Mouse (Mus musculus): ENCODE data around the gene Disp2. TPM values are rescaled to one million over a fixed set of nuclear protein-coding genes. Genes with fewer than 3 reads are reported as not detected.
A peak's percentile ranks its signal among the peaks of the same experiment; 100 is the strongest.

Gene Disp2
- polyA plus RNA-seq, 1 experiment from 2014 or later, result 2.1 TPM

DNA sequence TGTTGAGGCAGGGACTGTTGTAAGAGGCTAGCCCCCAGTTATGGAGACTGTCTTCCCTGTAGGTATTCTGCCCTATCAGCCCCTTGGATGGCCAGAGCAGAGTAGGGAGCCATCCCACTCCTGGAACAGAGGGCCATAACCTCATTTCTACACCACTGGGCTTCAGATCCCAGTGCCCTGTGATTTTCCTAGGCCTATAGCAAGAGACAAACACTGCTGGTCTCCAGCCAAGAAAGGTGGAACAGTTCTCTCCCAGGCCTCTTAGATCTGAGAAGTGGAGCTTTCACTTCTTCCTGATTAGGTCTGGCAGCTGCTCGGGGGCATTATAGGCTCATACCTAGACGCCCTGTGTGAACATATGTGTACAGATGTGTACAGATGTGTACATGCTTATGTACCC, 3.2 kb upstream of the Disp2 start:
- no peak overlapping the region for H3K27ac ChIP-seq
- H3K9ac ChIP-seq, result no peak overlapping the region
- no peak for ATAC-seq (replicated peaks; ENCODE audit: low FRiP score)
- no peak overlapping the region for H3K4me3 ChIP-seq (replicated peaks)
- peaks cover 26% of the 10 kb centered on the region for H3K27me3 ChIP-seq
- no peaks in the 10 kb centered on the region for H3K36me3 ChIP-seq
- H3K9me3 ChIP-seq (replicated peaks), result no peaks in the 10 kb centered on the region
- H3K4me1 ChIP-seq, result peaks cover 11% of the 10 kb centered on the region
- WGBS, result 64% methylated on average over 2 of the region's 2 CpGs
- H3K4me2 ChIP-seq, result no peak overlapping the region

DNA sequence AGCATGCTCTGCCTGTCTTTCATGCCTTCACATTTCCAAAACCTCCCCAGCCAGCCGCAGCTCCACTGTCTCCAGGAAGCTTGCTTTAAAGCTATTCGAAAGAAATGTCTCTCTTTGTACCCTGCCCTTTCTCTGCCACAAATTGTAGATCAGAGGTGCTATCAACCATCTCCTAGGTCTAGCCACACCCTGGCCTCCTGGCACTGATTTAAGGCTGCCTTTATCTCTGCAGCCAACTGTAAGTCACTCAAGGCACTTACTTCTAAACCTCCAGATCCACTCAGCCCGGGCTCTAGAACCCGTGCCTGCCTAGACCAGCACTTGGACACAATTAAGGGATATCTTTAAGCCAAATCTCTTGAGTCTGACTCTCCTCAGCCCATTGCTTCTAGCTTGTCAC, 1.1 kb upstream of the Disp2 start:
- Histone ChIP-seq H3K9me3 (replicated peaks) (no peaks in the 10 kb centered on the region), H3K36me3 (no peaks in the 10 kb centered on the region), H3K27me3 (peaks cover 20% of the 10 kb centered on the region), H3K4me2 (no peak overlapping the region), H3K9ac (no peak overlapping the region), H3K27ac (no peak overlapping the region), H3K4me1 (peaks cover 11% of the 10 kb centered on the region), H3K4me3 (replicated peaks) (no peak overlapping the region)
- WGBS, result 72% methylated on average over 4 of the region's 4 CpGs
- ATAC-seq (replicated peaks; ENCODE audit: low FRiP score), result no peak

- Histone ChIP-seq H3K27ac (no peak overlapping the region), H3K9me3 (replicated peaks) (no peaks in the 10 kb centered on the region), H3K36me3 (no peaks in the 10 kb centered on the region), H3K4me3 (replicated peaks) (peak overlapping the region; percentile 43), H3K4me1 (peaks cover 11% of the 10 kb centered on the region), H3K9ac (no peak overlapping the region), H3K27me3 (peaks cover 20% of the 10 kb centered on the region), H3K4me2 (peak overlapping the region; percentile 74)
- ATAC-seq (replicated peaks; ENCODE audit: low FRiP score), result no peak
- WGBS, result 8% methylated on average over 10 of the region's 10 CpGs
Observed at GRCm38 (mm10) chr2:118779065-118779464, 454 bp upstream of the Disp2 start.

DNA sequence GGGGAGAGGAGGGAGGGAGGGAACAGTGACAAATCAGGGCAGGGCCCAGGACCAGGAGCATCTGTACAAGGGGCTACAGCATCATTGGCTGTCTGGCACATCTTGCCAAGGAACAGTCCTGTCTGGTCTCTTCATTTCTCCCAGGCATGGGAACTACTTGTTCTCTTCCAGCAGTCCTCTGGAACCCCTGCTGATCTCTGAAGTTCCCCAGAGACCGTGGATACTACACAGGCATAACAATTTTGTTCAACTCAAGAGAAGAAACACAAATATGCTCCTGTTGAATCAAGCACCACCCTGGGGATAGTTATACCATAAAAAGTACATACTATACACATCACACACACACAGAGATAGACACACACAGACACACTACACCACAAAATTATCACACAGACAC, 1.6 kb downstream of the Disp2 start:
- Histone ChIP-seq H3K9ac (no peak overlapping the region), H3K4me1 (peaks cover 11% of the 10 kb centered on the region), H3K36me3 (no peaks in the 10 kb centered on the region), H3K27ac (no peak overlapping the region), H3K9me3 (replicated peaks) (no peaks in the 10 kb centered on the region), H3K4me3 (replicated peaks) (no peak overlapping the region), H3K27me3 (peaks cover 23% of the 10 kb centered on the region), H3K4me2 (no peak overlapping the region)
- no peak for ATAC-seq (replicated peaks; ENCODE audit: low FRiP score)
- 27% methylated on average over 1 of the region's 1 CpGs for WGBS

DNA sequence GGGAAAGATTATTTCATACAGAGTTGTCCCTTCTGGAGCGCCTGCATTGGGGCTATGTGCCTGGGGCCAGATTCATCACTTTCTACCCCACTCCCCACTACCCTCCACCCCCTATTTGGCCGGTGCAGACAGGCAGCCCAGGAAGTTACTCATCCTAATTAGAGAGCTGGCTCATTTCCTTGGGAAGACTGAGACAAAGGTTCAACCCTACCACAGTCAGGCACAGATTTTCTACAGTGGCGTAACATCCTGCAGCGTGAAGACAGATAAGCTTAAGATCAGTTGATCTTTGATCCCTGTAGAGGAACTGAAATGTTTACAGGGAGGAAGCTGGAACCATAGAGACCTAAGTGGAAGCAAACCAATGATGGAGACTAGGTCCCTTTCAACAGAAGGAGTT, 2.8 kb downstream of the Disp2 start:
- no peak for ATAC-seq (replicated peaks; ENCODE audit: low FRiP score)
- peaks cover 11% of the 10 kb centered on the region for H3K4me1 ChIP-seq

DNA sequence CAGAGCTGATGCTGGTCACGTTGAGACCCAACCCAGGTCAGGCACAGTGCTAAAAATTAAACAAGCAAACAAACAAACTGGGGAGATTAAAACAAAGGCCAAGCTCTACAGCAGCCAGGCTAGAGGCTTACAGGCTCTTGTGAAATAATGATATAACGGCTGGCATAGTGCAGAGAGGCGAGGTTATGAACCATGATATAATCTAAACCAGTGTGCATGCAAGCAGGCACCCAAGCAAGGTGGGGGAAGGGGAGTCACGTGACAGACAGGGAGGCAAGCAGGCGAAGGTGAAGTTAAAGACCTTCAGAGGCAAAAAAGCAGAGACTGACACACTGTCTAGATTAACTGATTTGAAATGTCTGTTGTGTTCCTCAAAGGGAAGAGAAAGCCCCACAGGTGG, 3.6 kb downstream of the Disp2 start:
- H3K4me2 ChIP-seq, result no peak overlapping the region
- peaks cover 11% of the 10 kb centered on the region for H3K4me1 ChIP-seq
- H3K27me3 ChIP-seq, result peaks cover 27% of the 10 kb centered on the region; the same call in 1 of the 2 replicates
- no peak overlapping the region for H3K27ac ChIP-seq
- WGBS, result 61% methylated on average over 5 of the region's 5 CpGs
- no peaks in the 10 kb centered on the region for H3K36me3 ChIP-seq
- no peak for ATAC-seq (replicated peaks; ENCODE audit: low FRiP score)
- no peaks in the 10 kb centered on the region for H3K9me3 ChIP-seq (replicated peaks)
- no peak overlapping the region for H3K9ac ChIP-seq
- H3K4me3 ChIP-seq (replicated peaks), result no peak overlapping the region

More for the DNA sequence above, 2.8 kb downstream of the Disp2 start:
- no peak overlapping the region for H3K27ac ChIP-seq
- no peaks in the 10 kb centered on the region for H3K9me3 ChIP-seq (replicated peaks)
- no peak overlapping the region for H3K4me2 ChIP-seq
- H3K36me3 ChIP-seq, result no peaks in the 10 kb centered on the region
- H3K9ac ChIP-seq, result no peak overlapping the region
- whole genome bisulfite sequencing, result 50% methylated on average over 4 of the region's 4 CpGs
- peaks cover 27% of the 10 kb centered on the region for H3K27me3 ChIP-seq
- H3K4me3 ChIP-seq (replicated peaks), result no peak overlapping the region

DNA sequence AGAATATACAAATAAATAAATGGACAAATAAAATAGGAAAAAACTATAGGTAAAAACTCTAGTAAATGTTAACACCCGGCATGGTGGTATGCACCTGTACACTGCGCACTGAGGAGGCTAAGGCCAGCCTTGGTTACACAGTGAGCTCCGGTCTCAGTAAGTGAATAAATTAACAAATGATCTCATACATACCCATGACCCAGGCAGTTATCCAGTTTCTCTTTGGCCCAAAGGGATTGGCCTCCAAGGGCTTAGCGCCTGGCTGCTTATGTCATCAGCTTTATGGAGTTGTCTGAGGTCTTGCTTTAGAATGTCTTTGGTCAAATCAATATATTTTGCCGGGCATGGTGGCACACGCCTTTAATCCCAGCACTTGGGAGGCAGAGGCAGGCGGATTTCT, 4.1 kb downstream of the Disp2 start:
- no peaks in the 10 kb centered on the region for H3K9me3 ChIP-seq (replicated peaks)
- no peak overlapping the region for H3K4me2 ChIP-seq
- ATAC-seq (replicated peaks; ENCODE audit: low FRiP score), result no peak
- no peaks in the 10 kb centered on the region for H3K36me3 ChIP-seq
- H3K4me1 ChIP-seq, result peaks cover 11% of the 10 kb centered on the region
- no peak overlapping the region for H3K27ac ChIP-seq
- peaks cover 22% of the 10 kb centered on the region; the same call in 1 of the 2 replicates for H3K27me3 ChIP-seq
- no peak overlapping the region for H3K4me3 ChIP-seq (replicated peaks)
- 88% methylated on average over 7 of the region's 7 CpGs for whole genome bisulfite sequencing
- H3K9ac ChIP-seq, result no peak overlapping the region

- peaks cover 8% of the 10 kb centered on the region for H3K4me1 ChIP-seq
- no peak overlapping the region for H3K4me2 ChIP-seq
- H3K36me3 ChIP-seq, result no peaks in the 10 kb centered on the region
- 78% methylated on average over 5 of the region's 5 CpGs for WGBS
- no peak for ATAC-seq (replicated peaks; ENCODE audit: low FRiP score)
- H3K4me3 ChIP-seq (replicated peaks), result no peak overlapping the region
- H3K27me3 ChIP-seq, result peaks cover 23% of the 10 kb centered on the region; the same call in 1 of the 2 replicates
- H3K27ac ChIP-seq, result no peak overlapping the region
- H3K9me3 ChIP-seq (replicated peaks), result no peaks in the 10 kb centered on the region
- H3K9ac ChIP-seq, result no peak overlapping the region
Observed at GRCm38 (mm10) chr2:118786525-118786924, 7.0 kb downstream of the Disp2 start.

DNA sequence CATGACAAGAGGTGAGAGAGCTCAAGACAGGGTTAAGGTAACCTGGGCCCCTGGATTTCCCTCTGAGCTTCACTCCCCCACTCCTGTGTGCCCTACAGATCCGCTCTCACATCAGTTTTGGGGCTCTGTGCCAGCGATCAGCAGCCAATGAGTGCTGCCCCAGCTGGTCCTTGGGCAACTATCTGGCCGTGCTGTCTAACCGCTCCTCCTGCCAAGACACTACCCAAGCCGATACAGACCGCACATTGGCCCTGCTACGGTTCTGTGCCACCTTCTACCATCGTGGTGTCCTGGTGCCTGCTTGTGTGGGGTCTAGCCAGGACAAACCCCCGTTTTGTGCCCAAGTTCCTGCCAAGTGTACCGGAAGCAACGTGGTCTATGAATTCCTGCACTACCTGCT, 10.0 kb downstream of the Disp2 start:
- WGBS, result 91% methylated on average over 11 of the region's 11 CpGs
- peaks cover 8% of the 10 kb centered on the region for H3K4me1 ChIP-seq
- no peak for ATAC-seq (replicated peaks; ENCODE audit: low FRiP score)
- H3K4me2 ChIP-seq, result no peak overlapping the region
- H3K9me3 ChIP-seq (replicated peaks), result no peaks in the 10 kb centered on the region
- no peak overlapping the region for H3K4me3 ChIP-seq (replicated peaks)
- H3K9ac ChIP-seq, result no peak overlapping the region
- H3K36me3 ChIP-seq, result no peaks in the 10 kb centered on the region
- no peak overlapping the region for H3K27ac ChIP-seq
- peaks cover 29% of the 10 kb centered on the region; the same call in 1 of the 2 replicates for H3K27me3 ChIP-seq

DNA sequence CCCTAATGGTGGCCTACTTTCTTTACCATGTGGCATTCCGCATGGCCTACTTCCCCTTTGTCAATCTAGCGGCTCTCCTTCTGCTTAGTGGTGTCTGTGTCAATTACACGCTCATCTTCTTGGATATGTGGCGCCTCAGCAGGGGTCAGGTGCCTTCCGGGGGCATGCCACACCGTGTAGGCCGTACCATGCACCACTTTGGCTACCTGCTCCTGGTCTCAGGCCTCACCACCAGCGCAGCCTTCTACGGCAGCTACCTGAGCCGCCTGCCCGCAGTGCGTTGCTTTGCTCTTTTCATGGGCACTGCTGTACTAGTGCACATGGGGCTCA, 10.7 kb downstream of the Disp2 start:
- Histone ChIP-seq H3K36me3 (no peaks in the 10 kb centered on the region), H3K4me3 (replicated peaks) (0 out of 2 replicates have a peak overlapping the region, but pooled peaks have one; percentile 10), H3K27ac (no peak overlapping the region), H3K4me1 (peaks cover 8% of the 10 kb centered on the region), H3K4me2 (peak overlapping the region; percentile 53), H3K9ac (no peak overlapping the region), H3K9me3 (replicated peaks) (no peaks in the 10 kb centered on the region), H3K27me3 (peaks cover 29% of the 10 kb centered on the region; the same call in 1 of the 2 replicates)
- 58% methylated on average over 12 of the region's 12 CpGs for WGBS
- ATAC-seq (replicated peaks; ENCODE audit: low FRiP score), result no peak

- H3K9ac ChIP-seq, result no peak overlapping the region
Observed at GRCm38 (mm10) chr2:118790551-118791525, 11.3 kb downstream of the Disp2 start.

DNA sequence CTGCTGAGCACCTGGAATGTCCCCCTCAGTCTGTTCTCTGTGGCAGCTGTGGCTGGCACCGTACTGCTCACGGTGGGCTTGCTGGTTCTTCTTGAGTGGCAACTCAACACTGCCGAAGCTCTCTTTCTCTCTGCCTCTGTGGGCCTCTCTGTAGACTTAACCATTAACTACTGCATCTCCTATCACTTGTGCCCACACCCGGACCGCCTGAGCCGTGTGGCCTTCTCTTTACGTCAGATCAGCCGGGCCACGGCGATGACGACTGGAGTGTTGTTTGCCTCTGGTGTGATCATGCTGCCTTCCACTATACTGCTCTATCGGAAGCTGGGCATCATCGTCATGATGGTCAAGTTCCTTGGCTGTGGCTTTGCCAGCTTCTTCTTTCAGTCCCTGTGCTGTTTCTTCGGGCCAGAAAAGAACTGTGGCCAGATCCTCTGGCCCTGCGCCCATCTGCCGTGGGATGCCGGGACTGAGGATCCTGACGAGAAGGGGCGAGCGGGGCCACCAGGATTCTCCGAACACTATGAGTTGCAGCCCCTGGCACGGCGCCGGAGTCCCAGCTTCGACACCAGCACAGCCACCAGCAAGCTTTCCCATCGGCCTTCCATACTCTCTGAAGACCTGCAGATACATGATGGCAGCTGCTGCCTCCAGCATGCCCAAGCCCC, 12.2 kb downstream of the Disp2 start:
- ATAC-seq (replicated peaks; ENCODE audit: low FRiP score), result no peak
- WGBS, result 93% methylated on average over 26 of the region's 26 CpGs
- H3K4me2 ChIP-seq, result no peak overlapping the region

More at GRCm38 (mm10) chr2:118790551-118791525, 11.3 kb downstream of the Disp2 start:
- ATAC-seq (replicated peaks; ENCODE audit: low FRiP score), result no peak
- Histone ChIP-seq H3K4me2 (peak overlapping the region; percentile 53), H3K9me3 (replicated peaks) (no peaks in the 10 kb centered on the region), H3K36me3 (no peaks in the 10 kb centered on the region), H3K4me3 (replicated peaks) (peak overlapping the region; percentile 10; the same call in 1 of the 2 replicates), H3K27ac (no peak overlapping the region), H3K27me3 (peaks cover 29% of the 10 kb centered on the region; the same call in 1 of the 2 replicates), H3K4me1 (peaks cover 8% of the 10 kb centered on the region)
- 28% methylated on average over 44 of the region's 44 CpGs for WGBS

More for the DNA sequence above, 12.2 kb downstream of the Disp2 start:
- H3K27ac ChIP-seq, result no peak overlapping the region
- H3K4me3 ChIP-seq (replicated peaks), result no peak overlapping the region
- no peaks in the 10 kb centered on the region for H3K9me3 ChIP-seq (replicated peaks)
- H3K9ac ChIP-seq, result no peak overlapping the region
- no peaks in the 10 kb centered on the region for H3K36me3 ChIP-seq
- peaks cover 8% of the 10 kb centered on the region for H3K4me1 ChIP-seq
- peaks cover 23% of the 10 kb centered on the region; the same call in 1 of the 2 replicates for H3K27me3 ChIP-seq
